Mouse (Mus musculus): ENCODE results near the gene Cnn2. TPM values are rescaled to one million over a fixed set of nuclear protein-coding genes. Genes with fewer than 3 reads are reported as not detected.
A peak's percentile ranks its signal among the peaks of the same experiment; 100 is the strongest.

Cnn2 gene
- polyA plus RNA-seq, 1 experiment from 2014 or later: 264 TPM

- 8% methylated on average over 44 of the region's 47 CpGs for WGBS
- H3K27me3 ChIP-seq (replicated peaks): peaks cover 54% of the 10 kb centered on the region
- H3K4me1 ChIP-seq: peaks cover 15% of the 10 kb centered on the region
- ATAC-seq (ENCODE audit: extremely low read depth, insufficient number of reproducible peaks, low FRiP score, low TSS enrichment): no peak
- no peaks in the 10 kb centered on the region for H3K9me3 ChIP-seq
- H3K9ac ChIP-seq: peak within 1 kb of the TSS; percentile 77
- peak within 1 kb of the TSS; percentile 75 for H3K4me2 ChIP-seq
- H3K36me3 ChIP-seq: peaks cover 41% of the 10 kb centered on the region
- H3K27ac ChIP-seq (replicated peaks): no peak within 1 kb of the TSS
- H3K4me3 ChIP-seq: peak within 1 kb of the TSS; percentile 51
Measured at GRCm38 (mm10) chr10:79970415-79971182, 17.8 kb upstream of the Cnn2 start, which contains the start of gene Grin3b. TSS of gene Grin3b (plus strand) at chr10:79970715.

- Histone ChIP-seq H3K4me2 (peak overlapping the region; percentile 75), H3K9me3 (no peaks in the 10 kb centered on the region), H3K4me3 (peak overlapping the region; percentile 51), H3K9ac (peak overlapping the region; percentile 77), H3K27me3 (replicated peaks) (peaks cover 54% of the 10 kb centered on the region), H3K27ac (replicated peaks) (no peak overlapping the region), H3K4me1 (peaks cover 15% of the 10 kb centered on the region), H3K36me3 (peaks cover 41% of the 10 kb centered on the region)
- no peak for ATAC-seq (ENCODE audit: extremely low read depth, insufficient number of reproducible peaks, low FRiP score, low TSS enrichment)
- WGBS: 5% methylated on average over 21 of the region's 21 CpGs
Measured at GRCm38 (mm10) chr10:79971183-79971497, 17.2 kb upstream of the Cnn2 start.

- H3K4me1 ChIP-seq: peaks cover 15% of the 10 kb centered on the region
- no peak overlapping the region for H3K9ac ChIP-seq
- H3K36me3 ChIP-seq: peaks cover 41% of the 10 kb centered on the region
- peaks cover 54% of the 10 kb centered on the region for H3K27me3 ChIP-seq (replicated peaks)
- no peak for ATAC-seq (ENCODE audit: extremely low read depth, insufficient number of reproducible peaks, low FRiP score, low TSS enrichment)
- no peak overlapping the region for H3K4me3 ChIP-seq
- 45% methylated on average over 14 of the region's 14 CpGs for WGBS
- no peak overlapping the region for H3K27ac ChIP-seq (replicated peaks)
- no peak overlapping the region for H3K4me2 ChIP-seq
- H3K9me3 ChIP-seq: 0 out of 2 replicates have a peak, but pooled peaks cover 10% of the 10 kb centered on the region
Measured at GRCm38 (mm10) chr10:79972831-79973230, 15.6 kb upstream of the Cnn2 start.

- H3K4me3 ChIP-seq: no peak overlapping the region
- H3K4me2 ChIP-seq: no peak overlapping the region
- no peak for ATAC-seq (ENCODE audit: extremely low read depth, insufficient number of reproducible peaks, low FRiP score, low TSS enrichment)
- 87% methylated on average over 21 of the region's 21 CpGs for WGBS
- no peak overlapping the region for H3K27ac ChIP-seq (replicated peaks)
- H3K4me1 ChIP-seq: peaks cover 15% of the 10 kb centered on the region
- 0 out of 2 replicates have a peak, but pooled peaks cover 10% of the 10 kb centered on the region for H3K9me3 ChIP-seq
- peaks cover 46% of the 10 kb centered on the region for H3K27me3 ChIP-seq (replicated peaks)
- peaks cover 49% of the 10 kb centered on the region for H3K36me3 ChIP-seq
- no peak overlapping the region for H3K9ac ChIP-seq
Measured at GRCm38 (mm10) chr10:79974087-79974486, 14.3 kb upstream of the Cnn2 start.

GRCm38 (mm10) chr10:79974668-79975067, 13.7 kb upstream of the Cnn2 start:
- H3K4me1 ChIP-seq: peaks cover 18% of the 10 kb centered on the region
- no peak overlapping the region for H3K4me3 ChIP-seq
- no peak overlapping the region for H3K27ac ChIP-seq (replicated peaks)
- no peak overlapping the region for H3K4me2 ChIP-seq
- 85% methylated on average over 8 of the region's 8 CpGs for WGBS
- 0 out of 2 replicates have a peak, but pooled peaks cover 10% of the 10 kb centered on the region for H3K9me3 ChIP-seq
- peaks cover 41% of the 10 kb centered on the region for H3K27me3 ChIP-seq (replicated peaks)
- H3K36me3 ChIP-seq: peaks cover 55% of the 10 kb centered on the region
- no peak for ATAC-seq (ENCODE audit: extremely low read depth, insufficient number of reproducible peaks, low FRiP score, low TSS enrichment)
- H3K9ac ChIP-seq: no peak overlapping the region

- Histone ChIP-seq H3K27ac (replicated peaks) (no peak overlapping the region), H3K9me3 (0 out of 2 replicates have a peak, but pooled peaks cover 10% of the 10 kb centered on the region), H3K9ac (no peak overlapping the region), H3K4me1 (peaks cover 25% of the 10 kb centered on the region), H3K36me3 (peaks cover 56% of the 10 kb centered on the region), H3K4me2 (no peak overlapping the region), H3K27me3 (replicated peaks) (peaks cover 26% of the 10 kb centered on the region), H3K4me3 (no peak overlapping the region)
- no peak for ATAC-seq (ENCODE audit: extremely low read depth, insufficient number of reproducible peaks, low FRiP score, low TSS enrichment)
- 84% methylated on average over 28 of the region's 28 CpGs for WGBS
Measured at GRCm38 (mm10) chr10:79976071-79976721, 12.2 kb upstream of the Cnn2 start.

GRCm38 (mm10) chr10:79976722-79977107, 11.7 kb upstream of the Cnn2 start:
- WGBS: 71% methylated on average over 29 of the region's 36 CpGs

GRCm38 (mm10) chr10:79977324-79977723, 11.1 kb upstream of the Cnn2 start:
- H3K27ac ChIP-seq (replicated peaks): no peak overlapping the region
- WGBS: 85% methylated on average over 28 of the region's 28 CpGs
- H3K36me3 ChIP-seq: peaks cover 60% of the 10 kb centered on the region
- peaks cover 14% of the 10 kb centered on the region for H3K27me3 ChIP-seq (replicated peaks)
- H3K9me3 ChIP-seq: 0 out of 2 replicates have a peak, but pooled peaks cover 10% of the 10 kb centered on the region
- H3K4me2 ChIP-seq: no peak overlapping the region
- peaks cover 32% of the 10 kb centered on the region for H3K4me1 ChIP-seq
- H3K9ac ChIP-seq: no peak overlapping the region
- no peak for ATAC-seq (ENCODE audit: extremely low read depth, insufficient number of reproducible peaks, low FRiP score, low TSS enrichment)
- H3K4me3 ChIP-seq: no peak overlapping the region

More at GRCm38 (mm10) chr10:79976722-79977107, 11.7 kb upstream of the Cnn2 start:
- no peak for ATAC-seq (ENCODE audit: extremely low read depth, insufficient number of reproducible peaks, low FRiP score, low TSS enrichment)
- H3K4me2 ChIP-seq: no peak overlapping the region
- H3K27ac ChIP-seq (replicated peaks): no peak overlapping the region
- H3K9me3 ChIP-seq: 0 out of 2 replicates have a peak, but pooled peaks cover 10% of the 10 kb centered on the region
- H3K9ac ChIP-seq: no peak overlapping the region
- no peak overlapping the region for H3K4me3 ChIP-seq
- H3K27me3 ChIP-seq (replicated peaks): peaks cover 21% of the 10 kb centered on the region
- H3K4me1 ChIP-seq: peaks cover 28% of the 10 kb centered on the region
- H3K36me3 ChIP-seq: peaks cover 60% of the 10 kb centered on the region

GRCm38 (mm10) chr10:79978061-79978460, 10.3 kb upstream of the Cnn2 start:
- peaks cover 60% of the 10 kb centered on the region for H3K36me3 ChIP-seq
- WGBS: 95% methylated on average over 21 of the region's 21 CpGs
- no peak overlapping the region for H3K4me2 ChIP-seq
- no peak for ATAC-seq (ENCODE audit: extremely low read depth, insufficient number of reproducible peaks, low FRiP score, low TSS enrichment)
- no peak overlapping the region for H3K9ac ChIP-seq
- no peak overlapping the region for H3K4me3 ChIP-seq
- no peak overlapping the region for H3K27ac ChIP-seq (replicated peaks)
- H3K4me1 ChIP-seq: peaks cover 35% of the 10 kb centered on the region
- 0 out of 2 replicates have a peak, but pooled peaks cover 10% of the 10 kb centered on the region for H3K9me3 ChIP-seq
- H3K27me3 ChIP-seq (replicated peaks): peaks cover 7% of the 10 kb centered on the region; the same call in 1 of the 2 replicates

GRCm38 (mm10) chr10:79979401-79980155, 8.8 kb upstream of the Cnn2 start:
- Histone ChIP-seq H3K4me3 (no peak overlapping the region), H3K9me3 (0 out of 2 replicates have a peak, but pooled peaks cover 10% of the 10 kb centered on the region), H3K4me1 (peaks cover 39% of the 10 kb centered on the region), H3K27me3 (replicated peaks) (no peaks in the 10 kb centered on the region), H3K4me2 (no peak overlapping the region), H3K27ac (replicated peaks) (peak overlapping the region; percentile 6; the same call in 1 of the 2 replicates), H3K36me3 (peaks cover 54% of the 10 kb centered on the region), H3K9ac (peak overlapping the region; percentile 12)
- 86% methylated on average over 22 of the region's 22 CpGs for WGBS
- no peak for ATAC-seq (ENCODE audit: extremely low read depth, insufficient number of reproducible peaks, low FRiP score, low TSS enrichment)

- H3K36me3 ChIP-seq: peaks cover 20% of the 10 kb centered on the region
- H3K9me3 ChIP-seq: no peaks in the 10 kb centered on the region
- H3K9ac ChIP-seq: peak overlapping the region; percentile 96
- no peak for ATAC-seq (ENCODE audit: extremely low read depth, insufficient number of reproducible peaks, low FRiP score, low TSS enrichment)
- WGBS: 68% methylated on average over 5 of the region's 5 CpGs
- H3K27ac ChIP-seq (replicated peaks): peak overlapping the region; percentile 95
- H3K4me1 ChIP-seq: peaks cover 62% of the 10 kb centered on the region
- H3K4me3 ChIP-seq: peak overlapping the region; percentile 84
- no peaks in the 10 kb centered on the region for H3K27me3 ChIP-seq (replicated peaks)
- H3K4me2 ChIP-seq: peak overlapping the region; percentile 96
Measured at GRCm38 (mm10) chr10:79983205-79983604, 5.2 kb upstream of the Cnn2 start.

All from heart, embryonic 13.5 days (tissue).